Mouse (Mus musculus): ENCODE results near the gene Rftn2. TPM values are rescaled to one million over a fixed set of nuclear protein-coding genes. Genes with fewer than 3 reads are reported as not detected.
A peak's percentile ranks its signal among the peaks of the same experiment; 100 is the strongest.

The Rftn2 gene
- polyA plus RNA-seq, 1 experiment from 2014 or later, result 12.8 TPM

- H3K4me3 ChIP-seq (ENCODE audit: low read depth, low read length), result peak overlapping the region; percentile 88
- H3K9me3 ChIP-seq (ENCODE audit: control insufficient read depth, low read depth, low read length), result no peaks in the 10 kb centered on the region
- H3K4me2 ChIP-seq (replicated peaks; ENCODE audit: low read depth, low read length), result peak overlapping the region; percentile 98
- no peaks in the 10 kb centered on the region for H3K36me3 ChIP-seq (ENCODE audit: control insufficient read depth, insufficient read depth, low read length)
- H3K9ac ChIP-seq (replicated peaks; ENCODE audit: low read depth, low read length), result peak overlapping the region; percentile 69; the same call in 1 of the 2 replicates
- no peak overlapping the region for H3K27ac ChIP-seq (ENCODE audit: low read length)
- 28% methylated on average over 5 of the region's 5 CpGs for WGBS
- no peak for ATAC-seq (ENCODE audit: insufficient number of reproducible peaks, insufficient read depth, low FRiP score, low read depth)
- peaks cover 23% of the 10 kb centered on the region for H3K4me1 ChIP-seq (ENCODE audit: control insufficient read depth, insufficient read depth, low read length)
- H3K27me3 ChIP-seq (ENCODE audit: control insufficient read depth, insufficient read depth, low read length), result no peaks in the 10 kb centered on the region
Measured at GRCm38 (mm10) chr1:55236487-55236886, 9.9 kb upstream of the Rftn2 start.

GRCm38 (mm10) chr1:55234910-55235520 is 8.4 kb upstream of the Rftn2 start:
- ATAC-seq (ENCODE audit: insufficient number of reproducible peaks, insufficient read depth, low FRiP score, low read depth), result no peak
- Histone ChIP-seq H3K4me1 (ENCODE audit: control insufficient read depth, insufficient read depth, low read length) (peaks cover 17% of the 10 kb centered on the region), H3K4me2 (replicated peaks; ENCODE audit: low read depth, low read length) (no peak overlapping the region), H3K9me3 (ENCODE audit: control insufficient read depth, low read depth, low read length) (no peaks in the 10 kb centered on the region), H3K9ac (replicated peaks; ENCODE audit: low read depth, low read length) (no peak overlapping the region), H3K27ac (ENCODE audit: low read length) (no peak overlapping the region), H3K27me3 (ENCODE audit: control insufficient read depth, insufficient read depth, low read length) (no peaks in the 10 kb centered on the region), H3K4me3 (ENCODE audit: low read depth, low read length) (no peak overlapping the region), H3K36me3 (ENCODE audit: control insufficient read depth, insufficient read depth, low read length) (no peaks in the 10 kb centered on the region)
- WGBS, result 64% methylated on average over 16 of the region's 16 CpGs

GRCm38 (mm10) chr1:55228256-55228884 is 1.8 kb upstream of the Rftn2 start:
- H3K9me3 ChIP-seq (ENCODE audit: control insufficient read depth, low read depth, low read length), result no peaks in the 10 kb centered on the region
- peaks cover 2% of the 10 kb centered on the region; the same call in 1 of the 2 replicates for H3K4me1 ChIP-seq (ENCODE audit: control insufficient read depth, insufficient read depth, low read length)
- no peak overlapping the region for H3K4me2 ChIP-seq (replicated peaks; ENCODE audit: low read depth, low read length)
- H3K27me3 ChIP-seq (ENCODE audit: control insufficient read depth, insufficient read depth, low read length), result no peaks in the 10 kb centered on the region
- ATAC-seq (ENCODE audit: insufficient number of reproducible peaks, insufficient read depth, low FRiP score, low read depth), result no peak
- H3K9ac ChIP-seq (replicated peaks; ENCODE audit: low read depth, low read length), result no peak overlapping the region
- 85% methylated on average over 8 of the region's 8 CpGs for WGBS
- H3K36me3 ChIP-seq (ENCODE audit: control insufficient read depth, insufficient read depth, low read length), result no peaks in the 10 kb centered on the region
- no peak overlapping the region for H3K4me3 ChIP-seq (ENCODE audit: low read depth, low read length)
- no peak overlapping the region for H3K27ac ChIP-seq (ENCODE audit: low read length)

GRCm38 (mm10) chr1:55227376-55227775 is 794 bp upstream of the Rftn2 start:
- WGBS, result 50% methylated on average over 1 of the region's 1 CpGs
- H3K4me2 ChIP-seq (replicated peaks; ENCODE audit: low read depth, low read length), result no peak overlapping the region
- ATAC-seq (ENCODE audit: insufficient number of reproducible peaks, insufficient read depth, low FRiP score, low read depth), result no peak
- no peak overlapping the region for H3K9ac ChIP-seq (replicated peaks; ENCODE audit: low read depth, low read length)
- no peaks in the 10 kb centered on the region for H3K27me3 ChIP-seq (ENCODE audit: control insufficient read depth, insufficient read depth, low read length)
- H3K9me3 ChIP-seq (ENCODE audit: control insufficient read depth, low read depth, low read length), result no peaks in the 10 kb centered on the region
- H3K4me1 ChIP-seq (ENCODE audit: control insufficient read depth, insufficient read depth, low read length), result peaks cover 8% of the 10 kb centered on the region; the same call in 1 of the 2 replicates
- no peak overlapping the region for H3K27ac ChIP-seq (ENCODE audit: low read length)
- H3K4me3 ChIP-seq (ENCODE audit: low read depth, low read length), result no peak overlapping the region
- no peaks in the 10 kb centered on the region for H3K36me3 ChIP-seq (ENCODE audit: control insufficient read depth, insufficient read depth, low read length)

GRCm38 (mm10) chr1:55225398-55225797 is 1.2 kb downstream of the Rftn2 start:
- Histone ChIP-seq H3K36me3 (ENCODE audit: control insufficient read depth, insufficient read depth, low read length) (no peaks in the 10 kb centered on the region), H3K27ac (ENCODE audit: low read length) (no peak overlapping the region; the same call in 1 of the 2 replicates), H3K4me1 (ENCODE audit: control insufficient read depth, insufficient read depth, low read length) (peaks cover 11% of the 10 kb centered on the region; the same call in 1 of the 2 replicates), H3K4me3 (ENCODE audit: low read depth, low read length) (peak overlapping the region; percentile 36), H3K9ac (replicated peaks; ENCODE audit: low read depth, low read length) (peak overlapping the region; percentile 21; the same call in 1 of the 2 replicates), H3K27me3 (ENCODE audit: control insufficient read depth, insufficient read depth, low read length) (no peaks in the 10 kb centered on the region), H3K4me2 (replicated peaks; ENCODE audit: low read depth, low read length) (peak overlapping the region; percentile 33), H3K9me3 (ENCODE audit: control insufficient read depth, low read depth, low read length) (no peaks in the 10 kb centered on the region)
- no peak for ATAC-seq (ENCODE audit: insufficient number of reproducible peaks, insufficient read depth, low FRiP score, low read depth)
- WGBS, result 46% methylated on average over 3 of the region's 3 CpGs

- H3K27ac ChIP-seq (ENCODE audit: low read length), result no peak overlapping the region
- H3K9ac ChIP-seq (replicated peaks; ENCODE audit: low read depth, low read length), result no peak overlapping the region
Measured at GRCm38 (mm10) chr1:55224111-55224510, 2.5 kb downstream of the Rftn2 start.

GRCm38 (mm10) chr1:55223026-55223425 is 3.6 kb downstream of the Rftn2 start:
- 86% methylated on average over 7 of the region's 7 CpGs for WGBS
- H3K27ac ChIP-seq (ENCODE audit: low read length), result no peak overlapping the region
- H3K4me1 ChIP-seq (ENCODE audit: control insufficient read depth, insufficient read depth, low read length), result peaks cover 11% of the 10 kb centered on the region; the same call in 1 of the 2 replicates
- no peaks in the 10 kb centered on the region for H3K27me3 ChIP-seq (ENCODE audit: control insufficient read depth, insufficient read depth, low read length)
- H3K9me3 ChIP-seq (ENCODE audit: control insufficient read depth, low read depth, low read length), result no peaks in the 10 kb centered on the region
- no peak overlapping the region for H3K9ac ChIP-seq (replicated peaks; ENCODE audit: low read depth, low read length)
- H3K4me3 ChIP-seq (ENCODE audit: low read depth, low read length), result no peak overlapping the region
- no peak overlapping the region for H3K4me2 ChIP-seq (replicated peaks; ENCODE audit: low read depth, low read length)
- H3K36me3 ChIP-seq (ENCODE audit: control insufficient read depth, insufficient read depth, low read length), result no peaks in the 10 kb centered on the region
- ATAC-seq (ENCODE audit: insufficient number of reproducible peaks, insufficient read depth, low FRiP score, low read depth), result no peak

More at GRCm38 (mm10) chr1:55224111-55224510, 2.5 kb downstream of the Rftn2 start:
- 71% methylated on average over 11 of the region's 11 CpGs for WGBS
- H3K36me3 ChIP-seq (ENCODE audit: control insufficient read depth, insufficient read depth, low read length), result no peaks in the 10 kb centered on the region
- no peak for ATAC-seq (ENCODE audit: insufficient number of reproducible peaks, insufficient read depth, low FRiP score, low read depth)
- H3K27me3 ChIP-seq (ENCODE audit: control insufficient read depth, insufficient read depth, low read length), result no peaks in the 10 kb centered on the region
- H3K4me3 ChIP-seq (ENCODE audit: low read depth, low read length), result 0 out of 2 replicates have a peak overlapping the region, but pooled peaks have one; percentile 36
- H3K4me2 ChIP-seq (replicated peaks; ENCODE audit: low read depth, low read length), result peak overlapping the region; percentile 33; the same call in 1 of the 2 replicates
- H3K9me3 ChIP-seq (ENCODE audit: control insufficient read depth, low read depth, low read length), result no peaks in the 10 kb centered on the region
- peaks cover 11% of the 10 kb centered on the region; the same call in 1 of the 2 replicates for H3K4me1 ChIP-seq (ENCODE audit: control insufficient read depth, insufficient read depth, low read length)

- 68% methylated on average over 4 of the region's 4 CpGs for WGBS
- no peaks in the 10 kb centered on the region for H3K9me3 ChIP-seq (ENCODE audit: control insufficient read depth, low read depth, low read length)
- H3K27me3 ChIP-seq (ENCODE audit: control insufficient read depth, insufficient read depth, low read length), result no peaks in the 10 kb centered on the region
- H3K9ac ChIP-seq (replicated peaks; ENCODE audit: low read depth, low read length), result no peak overlapping the region
- H3K4me1 ChIP-seq (ENCODE audit: control insufficient read depth, insufficient read depth, low read length), result peaks cover 11% of the 10 kb centered on the region; the same call in 1 of the 2 replicates
- H3K36me3 ChIP-seq (ENCODE audit: control insufficient read depth, insufficient read depth, low read length), result no peaks in the 10 kb centered on the region
- H3K27ac ChIP-seq (ENCODE audit: low read length), result no peak overlapping the region
- H3K4me3 ChIP-seq (ENCODE audit: low read depth, low read length), result no peak overlapping the region
- ATAC-seq (ENCODE audit: insufficient number of reproducible peaks, insufficient read depth, low FRiP score, low read depth), result no peak
- no peak overlapping the region for H3K4me2 ChIP-seq (replicated peaks; ENCODE audit: low read depth, low read length)
Measured at GRCm38 (mm10) chr1:55221352-55221751, 5.2 kb downstream of the Rftn2 start.

All from stomach, embryonic 14.5 days (tissue).